Mouse (Mus musculus) v-Abl transformed pro-B cells (cell line): ENCODE results near the gene Myh7b.

Experiments
- in situ Hi-C, 2 experiments: fragments of 400-800 bp; cut with MboI; formaldehyde crosslinking; loops; one replicate each; pipeline ENCODE4 v1.15.1; 2025; ENCODE audit not compliant: unreplicated experiment in 2 of 2

The Myh7b gene

DNA sequence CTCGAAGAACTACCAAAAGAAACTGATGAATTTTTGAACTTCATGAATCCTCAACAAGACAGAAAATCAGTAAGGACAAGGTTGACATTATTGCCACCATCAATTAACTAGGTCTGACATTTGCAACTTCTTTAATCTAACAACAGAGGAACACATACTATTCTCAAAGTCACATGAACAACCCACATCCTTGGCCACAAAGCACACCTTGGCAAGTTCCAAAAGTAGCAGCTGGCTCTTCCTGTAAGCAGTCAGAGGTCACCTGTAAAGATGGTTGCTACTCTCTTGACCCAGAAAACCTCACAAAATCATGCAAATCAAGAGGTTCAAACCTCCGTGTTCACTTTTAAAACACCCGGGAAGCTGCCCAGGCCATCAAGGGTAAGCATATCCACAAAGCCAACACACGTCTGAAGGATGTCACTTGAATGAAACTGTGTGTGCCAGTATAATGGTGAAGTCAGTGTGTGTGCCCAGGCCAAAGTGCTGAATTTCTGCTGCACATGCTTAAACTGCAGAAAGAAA is 68.6 kb downstream of the Myh7b start:
- in situ Hi-C loops = loop anchor here in 1 of 2 experiments (10.0 kb wide), 1 partner anchor 265 kb away; the partner anchor contains the start of genes Gdf5 and Gm15557

DNA sequence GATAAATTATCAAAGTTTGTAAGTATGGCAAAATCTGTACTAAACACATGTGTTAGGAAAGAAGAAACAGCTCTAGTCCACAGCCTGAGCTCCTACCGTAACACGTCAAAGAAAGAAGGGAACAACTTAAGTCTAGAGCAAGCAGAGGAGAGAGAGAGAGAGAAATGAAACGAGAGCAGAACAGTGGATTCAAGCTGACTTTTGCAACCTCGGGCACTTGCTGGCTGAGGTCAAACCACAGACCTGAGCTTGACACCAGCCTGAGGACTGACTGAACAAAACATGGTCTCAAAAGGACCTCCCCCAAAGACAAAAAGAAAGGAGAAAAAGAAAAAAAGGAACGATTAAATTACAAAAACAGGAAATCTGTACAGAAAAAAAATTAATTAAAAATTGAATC is 69.6 kb downstream of the Myh7b start:
- in situ Hi-C loops = no loop called here

DNA sequence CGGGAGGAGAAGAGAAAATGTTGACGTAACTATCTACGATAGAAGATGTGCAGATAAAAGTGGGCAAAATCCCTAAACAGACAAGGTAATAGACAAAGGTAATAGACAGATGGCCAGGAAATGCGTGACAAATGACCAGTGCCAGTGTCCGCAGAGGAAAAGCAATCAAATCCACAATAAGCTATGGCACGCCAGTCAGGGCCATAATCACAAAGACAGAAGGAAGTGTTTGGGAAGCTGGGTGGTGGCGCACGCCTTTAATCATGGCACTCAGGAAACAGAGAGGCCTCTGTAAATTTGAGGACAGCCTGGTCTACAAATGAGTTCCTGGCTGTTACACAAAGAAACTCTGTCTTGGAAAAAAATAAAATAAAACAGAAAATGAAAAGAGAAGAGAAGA is 70.2 kb downstream of the Myh7b start:
- in situ Hi-C loops = no loop called here

DNA sequence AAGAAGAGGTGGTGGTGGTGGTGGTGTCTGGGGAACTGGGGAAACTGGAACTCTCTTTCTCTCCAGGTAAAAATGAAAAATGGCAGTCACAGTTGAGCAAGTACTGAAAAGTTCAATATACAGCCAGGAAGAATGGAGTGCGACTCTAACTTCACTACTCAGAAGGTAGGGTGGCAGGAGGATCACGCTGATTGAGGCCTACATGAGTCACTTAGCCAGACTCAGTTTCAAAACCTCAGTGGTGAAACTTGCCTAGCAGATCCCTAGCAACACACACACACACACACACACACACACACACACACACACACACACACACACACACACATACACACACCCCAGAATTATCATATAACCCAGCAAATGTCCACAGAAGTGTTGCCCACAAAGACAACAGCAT is 70.9 kb downstream of the Myh7b start:
- in situ Hi-C loops = no loop called here

DNA sequence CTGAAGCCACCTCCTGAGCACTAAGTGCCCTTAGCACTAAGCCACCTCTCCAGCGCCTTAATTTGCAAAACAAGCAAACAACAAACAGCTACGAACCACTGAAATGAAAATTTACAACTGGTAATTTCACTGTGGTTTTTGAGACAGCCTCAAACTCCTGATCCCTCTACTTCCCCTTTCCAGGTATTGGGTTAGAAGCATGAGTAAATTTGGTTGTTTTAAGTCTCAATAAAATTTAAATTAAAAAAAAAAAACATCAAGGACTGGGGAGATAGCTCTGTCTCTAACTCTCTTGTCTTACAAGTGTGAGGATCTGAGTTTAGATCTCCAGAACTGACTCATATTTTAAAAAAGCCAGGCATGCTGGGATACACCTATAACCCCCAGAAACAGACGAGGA is 72.1 kb downstream of the Myh7b start:
- in situ Hi-C loops = no loop called here

DNA sequence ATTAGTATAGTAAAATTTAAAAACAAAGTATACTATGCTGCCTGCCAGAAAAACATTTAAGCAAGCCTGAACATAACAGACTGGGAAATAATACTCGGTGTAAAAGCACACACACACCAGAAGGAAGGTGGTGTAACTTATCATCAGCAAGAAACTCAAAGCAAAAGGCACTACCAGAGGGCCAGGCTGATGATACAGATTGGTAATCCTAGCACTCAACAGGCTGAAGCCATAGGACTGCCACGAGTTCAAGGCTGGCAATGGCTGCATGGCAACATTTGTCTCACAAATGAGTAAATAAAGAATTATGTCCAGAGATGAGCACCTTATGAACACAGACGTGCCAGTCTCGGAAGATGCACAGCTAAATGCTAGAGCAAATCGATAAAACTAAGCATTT is 72.8 kb downstream of the Myh7b start:
- in situ Hi-C loops = no loop called here
